Mouse (Mus musculus): ENCODE measurements around the gene Ube2f. TPM values are rescaled to one million over a fixed set of nuclear protein-coding genes. Genes with fewer than 3 reads are reported as not detected.

Gene Ube2f
- polyA plus RNA-seq, 1 experiment from 2014 or later, result 70.5 TPM

Other genes starting within 250 kb of the Ube2f start
- 0.34 and 0.45 TPM in 2 replicates for gene Rbm44, start 105.2 kb upstream of the Ube2f start, polyA plus RNA-seq (2015; fragmentation: Nextera tagmentation; extraction: Ambion mirVana)
- 1.1 and 1.2 TPM in 2 replicates for gene Ramp1, start 70.5 kb upstream of the Ube2f start, polyA plus RNA-seq (2015; fragmentation: Nextera tagmentation; extraction: Ambion mirVana)
- gene Scly, start 48.0 kb downstream of the Ube2f start, polyA plus RNA-seq (2015; fragmentation: Nextera tagmentation; extraction: Ambion mirVana), result 11.6 and 12.4 TPM in 2 replicates
- gene Espnl, start 71.8 kb downstream of the Ube2f start, polyA plus RNA-seq (2015; fragmentation: Nextera tagmentation; extraction: Ambion mirVana), result 0.15 and 0.21 TPM in 2 replicates
- gene Klhl30, start 100.7 kb downstream of the Ube2f start, polyA plus RNA-seq (2015; fragmentation: Nextera tagmentation; extraction: Ambion mirVana), result 0.07 TPM in 1 of 2 replicates, not detected in the other
- 0.24 and 0.55 TPM in 2 replicates for gene Erfe, start 116.1 kb downstream of the Ube2f start, polyA plus RNA-seq (2015; fragmentation: Nextera tagmentation; extraction: Ambion mirVana)
- gene Ilkap, start 148.5 kb downstream of the Ube2f start, polyA plus RNA-seq (2015; fragmentation: Nextera tagmentation; extraction: Ambion mirVana), result 148 and 155 TPM in 2 replicates
- gene Hes6, start 163.7 kb downstream of the Ube2f start, polyA plus RNA-seq (2015; fragmentation: Nextera tagmentation; extraction: Ambion mirVana), result 316 and 357 TPM in 2 replicates
- gene Per2, start 209.0 kb downstream of the Ube2f start, polyA plus RNA-seq (2015; fragmentation: Nextera tagmentation; extraction: Ambion mirVana), result 4.4 and 4.7 TPM in 2 replicates
- gene Traf3ip1, start 244.3 kb downstream of the Ube2f start, polyA plus RNA-seq (2015; fragmentation: Nextera tagmentation; extraction: Ambion mirVana), result 10.8 and 11.3 TPM in 2 replicates